Mouse (Mus musculus) thymus, postnatal 10 days (tissue): Measurements from ENCODE around the gene Zfr.

Source experiments
- DNase-seq, 2 experiments: peaks; one replicate each; pipeline ENCODE4 v3.0.0; 2021; ENCODE audit warnings: low spot score in 2 of 2

The Zfr gene

DNA sequence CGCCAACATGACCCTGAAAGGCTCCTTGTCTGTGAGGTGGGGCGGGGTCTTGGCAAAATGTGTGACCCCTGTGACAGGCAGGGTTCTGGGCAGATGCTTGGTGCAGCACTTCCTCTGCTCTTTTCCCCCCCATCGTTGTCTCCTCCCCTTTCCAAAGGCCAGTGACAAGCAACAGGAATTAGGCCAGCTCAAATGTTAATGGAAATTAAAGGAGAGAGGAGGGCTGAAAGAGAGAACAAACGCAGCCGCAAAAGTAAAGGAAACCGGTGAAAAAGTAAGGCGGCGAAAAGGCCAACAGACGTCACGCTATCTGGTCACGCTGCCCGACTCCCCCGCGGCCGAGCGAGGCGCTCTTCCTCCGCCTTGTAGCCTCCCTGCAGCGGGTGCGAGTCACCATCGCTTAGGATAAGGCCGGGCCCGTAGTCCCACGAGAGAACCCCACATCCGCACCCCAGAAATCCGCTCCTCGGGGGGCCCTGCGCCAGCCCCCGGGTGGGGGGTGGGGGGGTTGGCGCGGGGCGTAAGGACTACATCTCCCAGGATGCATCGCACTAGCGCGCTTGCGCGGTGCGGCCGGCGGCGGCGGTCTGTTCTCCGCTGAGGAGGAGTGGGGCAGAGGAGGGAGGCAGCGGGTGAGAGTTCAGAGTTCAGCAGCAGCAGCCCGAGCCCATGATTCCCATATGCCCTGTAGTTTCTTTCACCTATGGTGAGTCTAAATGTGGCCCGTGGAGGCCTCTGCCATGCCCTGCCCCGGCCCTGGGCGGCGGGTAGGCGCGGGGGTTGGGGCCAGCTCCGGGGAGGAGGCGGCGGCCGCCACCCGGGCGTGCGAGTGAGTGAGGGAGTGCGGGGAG, at the start of gene Zfr:
Gene Zfr (plus strand): TSS at position 590 of the 851 bp plus-strand sequence.
- DNase-seq: peak; percentile 95

DNA sequence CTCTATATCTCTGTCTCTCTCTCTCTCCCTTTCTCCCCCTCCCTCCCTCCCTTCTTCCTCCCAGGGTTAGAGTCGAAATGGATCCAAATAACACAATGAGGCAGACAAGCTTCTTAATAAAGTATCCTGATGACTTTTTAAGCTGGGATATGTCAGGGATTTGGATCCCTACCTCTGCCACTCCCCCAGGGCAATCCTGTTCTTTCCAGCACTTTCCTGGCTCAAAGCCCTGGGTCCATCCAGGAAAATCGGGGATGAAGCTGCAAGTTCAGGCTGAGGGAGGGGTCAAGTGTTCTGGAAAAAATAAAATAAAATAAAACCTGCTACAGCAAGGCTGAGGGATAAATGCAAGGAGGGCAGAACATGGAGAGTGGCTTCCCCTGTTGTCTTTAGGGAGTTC, 49.7 kb upstream of the Zfr start:
- no peak for DNase-seq

DNA sequence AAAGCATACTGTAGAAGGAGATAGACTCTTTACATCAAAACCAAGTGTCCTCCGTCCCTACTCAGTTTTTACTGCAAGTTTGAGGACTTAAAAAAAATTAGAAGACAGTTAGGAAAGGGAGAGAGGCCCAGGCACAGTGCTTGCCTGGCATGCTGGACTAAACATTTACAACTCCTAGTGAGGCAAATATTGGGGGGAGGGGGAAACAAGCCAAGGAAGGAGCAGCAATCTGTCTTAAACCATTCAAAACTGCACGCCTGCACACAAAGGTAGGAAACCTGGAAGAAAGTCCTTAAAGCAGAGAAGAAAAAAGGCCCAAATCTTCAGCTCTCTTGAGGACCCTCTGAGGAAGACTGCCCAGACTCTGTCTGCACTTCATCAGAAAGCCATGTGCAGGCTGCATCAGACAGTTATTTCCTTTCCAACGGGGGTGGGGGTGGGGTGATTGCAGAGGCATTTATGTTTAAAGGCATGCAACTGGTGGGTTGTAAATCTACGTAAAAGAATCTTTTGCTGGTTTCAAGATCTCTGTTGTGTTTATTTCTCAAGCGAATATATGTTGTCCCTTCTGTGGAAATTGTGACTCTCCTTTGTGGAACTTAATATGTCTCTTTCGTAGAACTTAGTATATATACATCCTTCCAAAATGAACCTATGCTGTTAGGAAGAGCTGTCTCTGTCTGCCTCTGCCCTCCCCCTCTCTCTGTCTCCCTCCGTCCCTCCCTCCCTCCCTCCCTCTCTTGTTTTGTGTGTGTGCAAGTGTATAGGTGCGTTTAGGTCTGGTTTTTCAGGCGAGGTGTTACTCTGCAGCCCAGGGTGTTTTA, 49.0 kb upstream of the Zfr start:
- DNase-seq: no peak

DNA sequence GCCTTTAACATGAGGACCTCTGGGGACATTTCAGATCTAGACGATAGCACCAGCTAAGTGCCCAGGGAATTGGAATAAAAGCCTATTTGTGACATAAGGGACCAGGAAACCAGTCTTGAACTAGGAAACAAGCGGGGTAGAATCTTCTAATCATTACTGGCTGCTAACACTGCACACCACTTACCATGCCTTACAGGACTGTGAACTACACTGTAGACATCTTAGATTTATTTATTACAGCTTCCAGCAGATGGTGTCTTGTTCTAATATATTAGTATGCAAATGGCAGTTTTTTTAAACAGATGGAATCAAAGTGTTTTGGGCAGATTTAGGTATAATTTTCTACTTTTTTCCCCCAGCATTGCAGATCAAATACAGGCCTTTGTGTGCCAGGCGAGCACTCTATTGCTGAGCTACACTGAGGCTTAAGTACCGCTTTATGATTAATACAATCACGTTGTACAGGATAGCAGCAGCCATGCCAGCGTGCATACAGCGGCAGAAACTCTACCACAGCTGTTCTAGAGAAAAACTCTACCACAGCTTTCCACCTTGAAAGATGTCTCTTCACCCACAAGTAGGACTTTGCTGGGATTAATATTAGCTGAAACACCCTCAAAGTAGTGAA, 44.8 kb upstream of the Zfr start:
- no peak for DNase-seq

DNA sequence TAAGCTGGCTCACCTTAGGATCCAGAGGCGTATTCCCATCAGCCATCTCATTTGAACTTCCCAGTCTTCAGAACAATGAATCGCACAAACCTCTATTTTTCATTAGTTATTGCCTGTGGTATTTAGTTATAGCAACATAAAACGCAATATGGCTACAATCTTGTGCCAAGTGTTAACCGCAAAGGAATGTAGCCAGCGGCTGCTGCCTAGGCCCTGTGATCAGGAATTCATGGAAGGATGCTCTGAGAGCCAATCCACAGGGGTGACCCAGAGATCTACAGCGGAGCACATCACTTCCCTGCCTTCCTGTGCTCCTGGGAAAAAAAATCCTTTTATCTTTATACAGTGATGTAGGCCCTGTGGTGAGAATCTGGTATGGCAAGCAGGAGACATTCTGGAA, 43.2 kb upstream of the Zfr start:
- no peak for DNase-seq

DNA sequence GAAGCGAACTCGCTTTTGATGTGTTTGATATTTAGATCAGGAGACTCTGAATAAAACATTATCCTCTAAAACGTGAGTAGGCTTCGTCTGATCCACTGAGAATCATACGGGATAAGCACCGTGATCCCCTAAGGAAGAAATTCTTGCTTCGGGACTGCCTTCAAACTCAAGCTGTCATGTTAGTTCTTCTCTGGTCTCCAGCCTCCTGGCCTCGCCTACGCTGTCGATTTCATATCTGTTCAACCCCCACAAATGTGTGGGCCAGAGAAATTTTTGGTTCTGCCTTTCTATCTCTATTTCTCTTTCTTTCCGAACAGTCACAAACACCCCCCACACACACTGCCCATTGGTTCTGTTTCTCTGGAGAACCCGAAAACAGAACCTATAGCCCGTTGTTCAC, 35.3 kb upstream of the Zfr start:
- no peak for DNase-seq

DNA sequence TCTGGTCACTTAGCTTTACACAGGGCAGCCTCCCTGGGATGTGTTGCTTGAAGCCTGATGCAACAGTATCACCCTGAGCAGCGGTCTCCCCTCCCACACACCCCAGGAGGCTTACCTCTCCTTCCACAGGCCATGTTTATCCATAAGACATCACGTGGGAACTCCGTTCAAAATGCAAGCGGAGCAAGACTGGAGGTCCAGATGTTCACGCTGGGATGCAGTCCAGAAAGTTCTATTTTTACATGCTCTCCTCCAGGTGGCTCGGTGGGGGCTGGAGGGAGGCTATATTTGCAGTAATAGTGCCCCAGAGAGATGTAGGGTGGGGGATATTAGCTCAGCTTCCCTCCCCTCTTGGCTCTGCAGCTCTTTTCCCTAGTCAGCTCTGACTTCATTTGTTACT, 33.5 kb upstream of the Zfr start:
- DNase-seq: no peak

DNA sequence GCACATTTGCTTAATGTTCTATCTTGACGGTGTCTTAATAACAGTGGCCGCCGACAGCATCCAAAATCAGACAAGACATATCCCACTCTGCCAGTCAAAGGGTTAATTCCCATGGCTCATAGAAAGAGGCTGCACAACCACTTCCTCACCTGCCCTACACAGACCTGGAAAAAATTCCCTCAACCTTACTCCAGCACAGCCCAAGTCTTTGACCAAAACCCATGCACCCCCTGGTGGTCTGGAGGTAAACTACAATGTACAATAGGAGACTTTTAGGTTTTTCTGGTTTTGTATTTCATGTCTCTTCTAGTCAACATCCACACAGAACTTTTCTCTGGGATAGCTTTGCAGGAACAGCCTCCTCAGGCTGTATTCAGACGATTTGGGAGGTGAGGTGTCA, 32.8 kb upstream of the Zfr start:
- DNase-seq: peak; percentile 17 to 71

DNA sequence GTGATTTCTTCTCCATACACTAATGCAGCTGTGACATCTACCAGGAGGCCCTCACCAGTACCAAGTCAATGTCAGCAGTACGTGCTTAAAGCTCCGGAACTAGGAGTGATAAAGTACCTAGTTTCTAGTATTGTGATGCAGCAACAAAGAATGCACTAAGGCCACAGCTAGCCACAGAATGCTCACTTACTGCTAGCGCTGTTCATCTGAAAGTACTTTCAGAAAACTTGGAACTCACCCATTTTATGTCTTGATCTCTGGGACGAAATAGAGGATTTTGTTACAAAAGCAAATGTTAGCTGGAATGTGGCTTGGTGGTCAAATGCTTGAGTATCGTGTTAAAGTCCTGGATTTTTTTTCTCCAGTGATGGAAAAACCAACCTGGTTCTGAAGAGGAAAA, 30.0 kb upstream of the Zfr start:
- DNase-seq: no peak

DNA sequence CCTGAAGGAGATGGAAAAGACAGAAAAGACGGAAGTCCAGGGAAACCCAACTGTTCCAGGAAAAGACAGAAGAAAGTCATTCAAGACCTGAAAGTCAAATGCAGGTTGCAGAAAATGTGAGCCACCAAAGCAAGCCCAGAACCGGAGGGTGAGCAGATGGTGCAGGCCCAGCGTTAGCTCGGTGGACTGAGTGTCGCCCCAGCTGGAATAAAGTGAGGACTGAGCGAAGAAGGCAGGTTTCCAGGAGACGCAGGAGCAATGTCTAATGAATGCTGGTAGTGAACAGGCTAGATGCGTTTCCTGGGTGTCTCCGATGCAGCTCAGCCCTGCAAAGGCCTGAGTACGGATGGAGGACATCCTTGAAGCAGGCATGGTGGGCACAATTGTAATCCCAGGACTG, 29.5 kb upstream of the Zfr start:
- DNase-seq: no peak

DNA sequence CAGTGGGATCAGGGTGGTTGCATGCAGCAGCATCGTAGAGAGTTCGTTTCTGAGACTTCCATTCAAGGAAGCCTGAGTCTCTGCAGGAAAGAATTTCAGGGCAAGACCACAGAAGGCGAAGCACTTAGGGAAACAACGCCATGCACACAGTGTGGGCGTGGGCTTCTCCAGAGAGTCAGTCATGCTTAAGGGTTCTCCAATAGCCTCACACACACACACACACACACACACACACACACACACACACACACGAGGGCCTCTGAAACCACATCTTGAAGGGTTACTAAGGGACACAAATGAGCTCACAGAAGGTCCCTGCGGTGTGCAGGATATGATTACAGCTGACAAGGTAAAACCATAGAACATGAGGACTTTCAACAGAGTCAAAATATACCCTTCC, 27.5 kb upstream of the Zfr start:
- DNase-seq: no peak

DNA sequence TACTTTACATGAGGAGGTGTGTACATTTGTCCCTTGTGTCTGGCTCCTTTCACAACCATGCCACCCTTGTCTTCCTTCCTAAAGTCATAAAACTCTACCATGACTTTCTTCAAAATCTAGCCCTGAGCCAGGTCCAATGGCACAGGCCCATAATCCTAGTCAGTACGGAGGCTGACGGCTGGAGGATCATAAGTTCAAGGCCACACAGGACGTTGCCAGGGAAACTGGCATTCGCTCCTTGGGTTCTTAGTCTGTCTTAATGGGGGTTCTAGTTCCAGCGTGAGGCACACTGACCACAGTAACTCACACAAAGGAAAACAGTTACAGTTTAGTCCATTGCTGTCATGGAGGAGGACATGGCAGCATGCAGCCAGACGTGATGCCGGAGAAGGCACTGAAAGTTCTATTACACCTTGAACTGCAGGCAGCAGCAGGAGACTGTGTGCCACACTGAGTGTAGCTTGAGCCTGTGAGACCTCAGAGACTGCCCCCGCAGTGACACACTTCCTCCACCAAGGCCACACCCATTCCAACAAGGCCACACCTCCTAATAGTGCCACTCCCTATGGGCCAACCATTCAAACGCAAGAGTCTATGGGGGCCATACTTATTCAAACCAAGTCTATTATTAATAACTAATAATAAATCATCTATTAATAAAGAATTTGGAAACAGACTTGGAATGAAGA, 26.5 kb upstream of the Zfr start:
- DNase-seq: no peak

DNA sequence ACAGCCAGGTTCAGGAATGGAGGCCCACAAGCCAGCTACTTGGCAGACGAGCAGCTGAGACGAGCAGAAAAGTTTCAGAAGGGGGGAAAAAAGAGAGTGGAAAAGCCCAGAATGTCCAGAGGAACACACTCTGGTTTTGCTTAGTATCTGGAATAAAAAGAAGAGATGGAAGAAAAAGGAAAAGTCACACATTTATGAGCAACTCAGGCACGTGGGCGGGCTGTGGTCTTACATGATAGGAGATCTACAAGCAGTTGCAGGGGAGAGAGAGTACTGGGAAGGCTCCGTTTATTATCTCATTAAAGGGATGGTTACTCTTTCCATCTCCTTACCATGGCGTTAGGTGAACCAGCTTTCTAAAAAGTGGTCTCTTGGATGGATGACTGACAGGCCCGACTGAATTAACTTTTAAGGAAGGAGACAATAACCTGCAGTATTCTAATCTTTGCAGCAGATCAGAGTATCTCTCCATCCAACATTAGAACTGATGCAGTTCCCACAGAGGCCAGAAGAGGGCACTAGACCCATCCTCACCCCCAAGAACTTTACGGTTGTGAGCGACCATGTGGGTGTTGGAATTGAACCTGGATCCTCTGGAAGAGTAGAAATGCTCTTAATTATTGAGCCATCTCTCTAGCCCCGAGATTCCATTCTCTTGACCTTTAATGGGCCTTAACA, 25.7 kb upstream of the Zfr start:
- peak; percentile 30 to 56 for DNase-seq

DNA sequence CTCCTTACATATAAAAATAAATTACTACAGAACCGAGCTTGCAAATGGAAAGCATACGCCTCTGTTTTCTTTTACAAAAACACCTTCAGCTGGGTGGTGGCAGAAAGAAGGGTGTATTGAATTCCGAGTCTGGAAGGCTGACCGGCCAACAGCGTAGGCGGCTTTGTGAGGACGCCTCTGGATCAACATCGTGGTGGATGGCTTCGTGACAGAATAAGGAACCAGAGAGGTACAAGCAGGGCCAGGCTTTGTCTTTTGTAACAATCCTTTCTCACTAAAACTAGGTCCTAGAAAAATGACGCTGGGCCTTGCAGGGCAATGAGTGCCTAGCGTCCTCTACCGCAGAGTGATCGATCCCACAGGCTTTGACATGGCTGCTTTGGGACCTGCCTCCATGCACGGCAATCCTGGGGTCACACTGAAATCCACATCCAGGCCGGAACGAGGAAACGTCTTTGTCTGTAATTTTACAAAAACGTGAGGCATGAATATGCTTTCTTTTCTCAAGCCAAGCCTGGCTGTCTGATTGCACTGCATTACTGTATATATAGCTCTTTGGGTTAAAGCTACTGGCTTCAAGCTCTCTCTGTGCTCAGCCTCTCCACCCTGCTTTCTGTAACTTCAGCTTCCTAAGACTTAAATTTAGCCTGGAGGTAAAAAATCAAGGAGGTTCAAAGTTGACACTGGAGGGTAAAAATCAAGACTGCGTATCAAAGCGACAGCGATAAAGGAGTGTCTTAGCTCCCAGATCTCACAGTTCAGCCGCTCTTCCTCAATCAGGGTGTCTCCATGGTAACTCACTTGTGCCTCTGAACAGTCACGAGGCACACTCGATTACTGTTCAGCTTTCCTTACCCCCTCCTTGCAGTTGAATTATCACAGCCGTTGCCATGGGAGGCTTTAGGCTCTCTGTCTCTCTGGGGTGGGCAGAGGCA, 24.3 kb upstream of the Zfr start:
- DNase-seq: no peak

DNA sequence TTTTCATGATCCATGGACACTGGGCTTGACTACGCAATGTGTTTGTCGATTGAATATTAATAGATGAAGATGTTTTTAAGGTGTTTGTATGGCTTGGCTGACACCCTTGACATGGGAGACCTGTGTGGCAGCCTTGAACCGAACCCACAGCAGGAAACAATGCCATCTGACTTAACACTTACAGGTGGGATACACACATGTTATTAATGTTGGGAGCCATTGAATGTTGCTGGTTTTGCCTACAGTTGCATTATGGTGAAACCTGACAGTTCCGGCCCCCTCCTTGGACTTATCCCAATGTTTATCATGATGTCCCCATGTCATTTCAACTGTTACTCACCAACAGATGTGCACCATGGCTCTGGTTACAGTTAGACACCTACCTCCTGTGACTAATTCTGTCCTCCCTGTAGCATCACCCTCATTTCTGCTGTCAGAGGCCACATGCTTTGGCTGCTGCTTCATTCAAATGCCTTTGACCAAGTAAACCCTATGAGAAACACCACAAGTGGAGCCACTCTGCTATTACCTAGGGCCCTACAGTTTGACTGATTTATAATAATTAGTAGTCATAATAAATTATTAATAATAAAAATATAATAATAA, 23.6 kb upstream of the Zfr start:
- no peak for DNase-seq

DNA sequence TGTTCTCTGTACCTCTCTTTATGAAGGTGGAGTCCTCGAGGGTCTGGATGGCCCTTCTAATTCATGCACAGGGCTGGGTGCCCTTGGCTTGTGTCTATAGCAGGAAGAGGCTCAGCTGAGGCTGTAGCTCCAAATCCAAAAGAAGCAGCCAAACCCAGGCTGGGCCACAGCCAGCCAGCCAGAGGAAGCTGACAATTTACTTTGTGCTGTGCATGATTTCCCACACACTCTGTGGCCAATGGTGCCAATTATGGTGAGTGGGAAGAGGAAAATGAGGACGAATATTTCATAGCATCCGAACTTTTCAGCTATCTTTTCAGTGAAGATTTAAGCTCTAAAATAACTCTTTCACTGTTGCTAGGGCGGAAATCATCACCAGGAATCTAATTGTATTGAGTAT, 21.2 kb upstream of the Zfr start:
- no peak for DNase-seq

DNA sequence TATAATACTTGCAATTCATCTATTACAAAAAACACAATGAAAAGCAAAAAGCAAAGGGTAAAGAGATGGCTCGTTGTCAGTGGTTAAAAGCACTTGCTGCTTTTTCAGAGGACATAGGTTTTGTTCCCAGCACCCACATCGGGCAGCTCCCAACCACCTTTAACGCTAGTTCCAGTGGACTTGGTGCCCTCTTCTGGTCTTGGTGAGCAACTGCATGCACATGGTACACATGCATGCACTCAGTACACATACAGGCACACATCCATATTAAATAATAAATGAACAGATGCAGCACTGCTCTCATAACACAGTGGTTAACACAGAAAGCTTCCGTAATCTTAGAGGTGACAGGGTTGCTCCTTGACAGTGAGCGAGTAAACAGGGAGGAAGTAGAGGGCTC, 20.3 kb upstream of the Zfr start:
- no peak for DNase-seq

DNA sequence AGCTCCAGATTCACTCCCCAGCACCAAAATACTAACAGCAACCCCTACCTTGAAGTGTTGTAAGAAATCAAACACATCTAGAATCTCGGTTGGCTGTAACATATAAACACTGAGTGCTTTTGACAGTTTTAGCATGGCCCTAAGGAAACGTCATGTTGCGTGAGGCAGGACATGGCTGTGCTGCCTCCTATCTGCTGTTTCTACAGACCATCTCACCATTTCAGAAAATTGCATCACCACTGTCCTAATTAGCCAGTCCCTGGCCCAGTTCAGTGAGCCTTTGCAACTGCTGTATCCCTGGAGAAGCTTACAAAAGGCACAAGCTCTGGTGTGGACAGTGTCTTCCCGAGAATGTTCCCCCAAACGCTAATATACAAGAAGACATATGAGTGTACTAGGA, 16.7 kb upstream of the Zfr start:
- no peak for DNase-seq

DNA sequence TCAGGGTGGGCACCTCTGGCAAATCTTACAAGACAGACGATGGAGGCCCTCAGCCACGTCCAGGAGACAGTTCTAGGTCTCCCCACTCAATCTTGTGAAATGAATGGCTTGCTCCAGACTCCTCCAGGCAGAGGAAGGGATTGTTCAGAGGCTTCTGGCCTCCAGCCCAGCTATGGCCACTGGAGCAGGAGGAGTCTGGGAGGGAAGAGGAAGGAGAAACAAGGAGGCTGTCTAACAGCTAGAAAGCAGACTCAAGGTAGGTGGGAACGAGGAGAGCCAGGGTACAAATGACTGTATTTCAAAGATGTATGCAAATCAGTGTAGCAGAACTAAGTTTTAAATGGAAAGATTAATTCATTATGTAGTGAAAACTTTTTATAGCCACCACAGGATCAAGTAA, 13.9 kb upstream of the Zfr start:
- DNase-seq: no peak

DNA sequence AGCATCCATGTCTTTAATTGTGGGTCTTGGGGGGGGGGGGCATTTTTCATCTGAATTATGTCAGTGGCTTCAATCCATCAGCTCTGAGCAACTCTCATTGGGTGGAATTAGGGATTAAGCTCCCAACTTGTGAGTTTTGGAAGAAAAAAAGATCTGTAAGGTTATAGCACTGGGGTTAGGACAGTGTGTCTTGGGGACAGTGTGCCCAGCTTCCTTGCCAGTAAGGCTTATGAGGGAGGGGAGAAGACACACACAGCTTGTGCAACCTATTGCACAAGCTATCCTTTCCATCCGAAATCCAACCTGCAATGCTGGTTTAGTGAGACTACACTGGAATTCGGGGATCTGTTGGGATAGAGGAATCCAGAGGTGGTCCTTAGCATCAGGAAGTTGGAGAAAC, 12.8 kb upstream of the Zfr start:
- DNase-seq: no peak
